Mouse (Mus musculus) MEL (cell line): ENCODE data around the gene Hist1h2ae.

Experiments
- CHD1 ChIP-seq: IDR thresholded peaks from 2 replicates; pipeline ENCODE4 v1.6.1; 2012; ENCODE audit warnings: low read depth, mild to moderate bottlenecking, inconsistent platforms, low read length, improper control_type of control experiment
- CTCF ChIP-seq, 3 experiments: IDR thresholded peaks in 2 of 3; conservative IDR thresholded peaks in 1 of 3; 2 replicates each; pipeline ENCODE4 v1.5.1; 2011 to 2012; ENCODE audit warnings: low read length in 3 of 3, low read depth in 2 of 3, mild to moderate bottlenecking in 2 of 3, improper control_type of control experiment in 1 of 3, inconsistent platforms in 1 of 3, mixed read lengths in 1 of 3, moderate library complexity in 1 of 3; ENCODE audit not compliant: control insufficient read depth in 1 of 3, insufficient read depth in 1 of 3, poor library complexity in 1 of 3, severe bottlenecking in 1 of 3
- EP300 ChIP-seq, 2 experiments: IDR thresholded peaks; 2 replicates each; pipeline ENCODE4 v1.6.1; 2011; ENCODE audit warnings: improper control_type of control experiment in 2 of 2, low read length in 2 of 2, low read depth in 1 of 2, mild to moderate bottlenecking in 1 of 2
- GABPA ChIP-seq: IDR thresholded peaks from 2 replicates; pipeline ENCODE4 v1.6.1; 2012; ENCODE audit warnings: low read depth, mild to moderate bottlenecking, inconsistent platforms, low read length, improper control_type of control experiment, moderate library complexity
- MAZ ChIP-seq: IDR thresholded peaks from 2 replicates; pipeline ENCODE4 v1.6.1; 2012; ENCODE audit warnings: low read depth, mild to moderate bottlenecking, inconsistent platforms, low read length, improper control_type of control experiment
- MYB ChIP-seq: IDR thresholded peaks from 2 replicates; pipeline ENCODE4 v1.6.1; 2011; ENCODE audit warnings: mild to moderate bottlenecking, low read depth, low read length, improper control_type of control experiment
- POLR2A ChIP-seq, 2 experiments: IDR thresholded peaks; 2 replicates each; pipeline ENCODE4 v1.6.1; 2011 to 2012; ENCODE audit warnings: low read length in 2 of 2, mild to moderate bottlenecking in 2 of 2, control low read depth in 1 of 2, improper control_type of control experiment in 1 of 2, low read depth in 1 of 2, moderate library complexity in 1 of 2; ENCODE audit not compliant: control insufficient read depth in 1 of 2, insufficient read depth in 1 of 2, poor library complexity in 1 of 2
- SIN3A ChIP-seq: IDR thresholded peaks from 2 replicates; pipeline ENCODE4 v1.6.1; 2012; ENCODE audit warnings: low read length, improper control_type of control experiment, inconsistent platforms

DNA sequence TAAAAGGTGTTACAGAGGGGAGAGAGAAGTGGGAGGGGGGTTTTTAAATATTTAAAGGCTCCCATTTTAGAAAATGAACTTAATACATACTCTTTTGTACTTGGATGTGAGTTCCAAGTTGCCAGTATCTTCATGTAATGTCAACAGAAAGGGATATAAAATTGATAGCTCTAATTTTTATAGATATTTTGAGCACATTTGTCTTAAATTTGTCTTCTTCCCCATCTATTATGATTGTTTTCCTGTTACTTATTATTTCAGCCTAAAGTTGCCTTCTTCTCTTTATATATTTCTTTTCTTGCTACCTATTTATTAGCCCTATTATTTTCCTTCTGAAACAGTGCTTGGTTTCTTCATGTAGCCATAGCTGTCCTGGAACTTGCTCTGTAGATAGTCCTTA lies 18.1 kb downstream of the Hist1h2ae start, which contains the start of gene Hist1h1d:
- no peak for TF ChIP-seq MAZ
- TF ChIP-seq POLR2A (IDR thresholded peaks at IDR 0.05; ENCODE audit: control insufficient read depth in 1 of 2, insufficient read depth in 1 of 2, low read depth in 1 of 2, low read length in 2 of 2, poor library complexity in 1 of 2): no peak
- TF ChIP-seq EP300 (IDR thresholded peaks at IDR 0.05; ENCODE audit: low read depth in 1 of 2, low read length in 2 of 2): no peak
- TF ChIP-seq CTCF (IDR thresholded peaks at IDR 0.05 in 2 of 3, conservative IDR thresholded peaks at IDR 0.05 in 1 of 3; ENCODE audit: control insufficient read depth in 1 of 3, insufficient read depth in 1 of 3, low read depth in 2 of 3, low read length in 3 of 3, poor library complexity in 1 of 3, severe bottlenecking in 1 of 3): no peak
- no peak for TF ChIP-seq CHD1
- TF ChIP-seq MYB: no peak
- no peak for TF ChIP-seq SIN3A
- no peak for TF ChIP-seq GABPA
